Mouse (Mus musculus) lung, postnatal 14 days (tissue): Measurements from ENCODE around the gene Zfp324.

Source experiments
- DNase-seq: peaks from one replicate; pipeline ENCODE4 v3.0.0; 2021

Gene Zfp324

DNA sequence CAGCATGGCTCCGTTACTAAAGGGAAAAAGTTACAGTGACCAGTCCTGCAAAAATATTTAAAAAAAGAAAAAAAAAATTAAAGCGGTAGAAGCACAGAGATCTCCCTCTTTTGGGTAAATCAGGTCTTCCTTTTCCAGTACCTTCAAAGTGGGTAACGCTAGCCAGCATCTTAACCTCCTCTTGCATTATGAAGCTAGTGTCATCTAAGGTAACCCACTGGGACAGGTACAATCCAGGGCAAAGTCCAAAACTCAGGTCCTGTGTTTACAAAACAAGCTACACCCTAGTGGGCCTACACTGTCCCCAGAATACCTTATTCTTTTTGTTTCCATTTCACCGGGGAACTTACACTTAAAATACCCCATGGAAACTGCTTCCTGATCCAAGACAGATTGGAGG lies 48.0 kb downstream of the Zfp324 start:
- no peak for DNase-seq

DNA sequence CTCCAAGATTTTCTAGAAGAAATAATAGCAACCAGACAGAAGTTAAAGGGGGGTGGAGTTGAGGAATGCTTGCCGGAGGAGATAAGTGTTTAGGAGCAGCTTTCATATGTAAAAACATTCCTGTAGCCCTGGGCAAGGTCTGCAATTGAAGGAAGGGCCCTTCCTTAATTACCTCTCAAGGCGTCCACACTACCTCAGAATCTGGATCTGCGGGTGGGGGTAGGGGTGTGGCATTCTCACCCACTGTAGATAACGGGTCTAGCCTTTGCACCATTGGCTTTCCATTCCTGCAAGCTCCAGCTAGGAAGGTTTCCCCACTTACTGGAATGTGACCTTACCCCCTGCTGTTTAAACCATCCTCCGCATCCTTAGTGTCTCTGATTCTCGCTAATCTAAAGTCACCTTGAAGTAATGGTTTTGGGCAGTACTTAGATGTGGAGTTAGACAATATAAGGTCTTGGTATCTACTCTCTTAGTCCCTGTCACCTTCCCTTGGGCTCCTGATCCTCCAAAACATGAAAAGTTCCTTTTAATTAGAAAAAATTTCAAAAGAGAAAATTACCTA lies 48.7 kb downstream of the Zfp324 start:
- no peak for DNase-seq

GRCm38 (mm10) chr7:13015217-13015616 lies 49.6 kb downstream of the Zfp324 start:
- no peak for DNase-seq

GRCm38 (mm10) chr7:13022773-13023535 lies 57.3 kb downstream of the Zfp324 start:
- peak; percentile 72 for DNase-seq
